Mouse (Mus musculus): Measurements from ENCODE around the gene Med13. TPM values are rescaled to one million over a fixed set of nuclear protein-coding genes. Genes with fewer than 3 reads are reported as not detected.
"Not testable (repeated sequence)": the region's sequence is repeated elsewhere in the genome, so short reads cannot be mapped to it uniquely, and the experiment has no call there.

Med13 gene
- polyA plus RNA-seq, 1 experiment from 2014 or later, result 15.5 TPM

- Histone ChIP-seq H3K27me3 (ENCODE audit: control insufficient read depth, insufficient read depth, low read length) (no peaks in the 10 kb centered on the region), H3K27ac (ENCODE audit: low read depth, low read length) (no peak overlapping the region), H3K4me3 (ENCODE audit: low read depth, low read length) (no peak overlapping the region), H3K4me2 (ENCODE audit: low read depth, low read length, severe bottlenecking) (no peak overlapping the region), H3K9ac (ENCODE audit: low read length) (no peak overlapping the region), H3K4me1 (replicated peaks; ENCODE audit: control insufficient read depth, insufficient read depth, low read length) (no peaks in the 10 kb centered on the region), H3K9me3 (ENCODE audit: control insufficient read depth, low read length) (no peaks in the 10 kb centered on the region), H3K36me3 (ENCODE audit: control insufficient read depth, insufficient read depth, low read length) (no peaks in the 10 kb centered on the region)
- ATAC-seq (replicated peaks; ENCODE audit: low FRiP score) (no peak), DNase-seq (ENCODE audit: low spot score) (no peak)
- 96% methylated on average over 1 of the region's 1 CpGs for WGBS
Observed at GRCm38 (mm10) chr11:86350636-86351138, 6.7 kb downstream of the Med13 start.

GRCm38 (mm10) chr11:86349325-86349724 lies 8.1 kb downstream of the Med13 start:
- no peaks in the 10 kb centered on the region for H3K4me1 ChIP-seq (replicated peaks; ENCODE audit: control insufficient read depth, insufficient read depth, low read length)
- H3K4me2 ChIP-seq (ENCODE audit: low read depth, low read length, severe bottlenecking), result no peak overlapping the region
- H3K9me3 ChIP-seq (ENCODE audit: control insufficient read depth, low read length), result no peaks in the 10 kb centered on the region
- 77% methylated on average over 2 of the region's 2 CpGs for WGBS
- no peak overlapping the region for H3K9ac ChIP-seq (ENCODE audit: low read length)
- H3K27ac ChIP-seq (ENCODE audit: low read depth, low read length), result no peak overlapping the region
- ATAC-seq (replicated peaks; ENCODE audit: low FRiP score) (no peak), DNase-seq (ENCODE audit: low spot score) (no peak)
- no peak overlapping the region for H3K4me3 ChIP-seq (ENCODE audit: low read depth, low read length)
- H3K27me3 ChIP-seq (ENCODE audit: control insufficient read depth, insufficient read depth, low read length), result no peaks in the 10 kb centered on the region
- H3K36me3 ChIP-seq (ENCODE audit: control insufficient read depth, insufficient read depth, low read length), result no peaks in the 10 kb centered on the region

DNA sequence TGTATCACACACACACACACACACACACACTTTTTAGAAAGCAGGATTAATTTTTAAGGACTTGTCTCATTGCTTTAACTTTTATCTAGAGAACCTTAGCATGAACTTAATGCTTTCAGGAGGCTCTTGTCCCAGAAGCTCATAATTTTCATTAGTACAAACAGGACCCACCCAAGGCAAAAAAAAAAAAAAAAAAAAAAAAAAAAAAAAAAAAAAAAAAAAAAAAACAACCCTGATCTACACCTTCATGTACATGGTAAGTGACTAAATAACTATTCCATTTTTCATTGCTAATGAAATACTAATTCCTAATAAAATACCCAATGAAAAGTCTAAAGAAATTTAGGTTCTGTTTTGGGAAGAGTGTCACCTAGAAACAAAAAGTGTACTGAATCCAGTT lies 8.5 kb downstream of the Med13 start:
- no peak overlapping the region for H3K9ac ChIP-seq (ENCODE audit: low read length)
- H3K27me3 ChIP-seq (ENCODE audit: control insufficient read depth, insufficient read depth, low read length), result no peaks in the 10 kb centered on the region
- H3K4me1 ChIP-seq (replicated peaks; ENCODE audit: control insufficient read depth, insufficient read depth, low read length), result no peaks in the 10 kb centered on the region
- no peak overlapping the region for H3K4me2 ChIP-seq (ENCODE audit: low read depth, low read length, severe bottlenecking)
- DNase-seq (ENCODE audit: low spot score) (no peak), ATAC-seq (replicated peaks; ENCODE audit: low FRiP score) (no peak)
- H3K27ac ChIP-seq (ENCODE audit: low read depth, low read length), result no peak overlapping the region
- no peak overlapping the region for H3K4me3 ChIP-seq (ENCODE audit: low read depth, low read length)
- H3K36me3 ChIP-seq (ENCODE audit: control insufficient read depth, insufficient read depth, low read length), result no peaks in the 10 kb centered on the region
- H3K9me3 ChIP-seq (ENCODE audit: control insufficient read depth, low read length), result no peaks in the 10 kb centered on the region

DNA sequence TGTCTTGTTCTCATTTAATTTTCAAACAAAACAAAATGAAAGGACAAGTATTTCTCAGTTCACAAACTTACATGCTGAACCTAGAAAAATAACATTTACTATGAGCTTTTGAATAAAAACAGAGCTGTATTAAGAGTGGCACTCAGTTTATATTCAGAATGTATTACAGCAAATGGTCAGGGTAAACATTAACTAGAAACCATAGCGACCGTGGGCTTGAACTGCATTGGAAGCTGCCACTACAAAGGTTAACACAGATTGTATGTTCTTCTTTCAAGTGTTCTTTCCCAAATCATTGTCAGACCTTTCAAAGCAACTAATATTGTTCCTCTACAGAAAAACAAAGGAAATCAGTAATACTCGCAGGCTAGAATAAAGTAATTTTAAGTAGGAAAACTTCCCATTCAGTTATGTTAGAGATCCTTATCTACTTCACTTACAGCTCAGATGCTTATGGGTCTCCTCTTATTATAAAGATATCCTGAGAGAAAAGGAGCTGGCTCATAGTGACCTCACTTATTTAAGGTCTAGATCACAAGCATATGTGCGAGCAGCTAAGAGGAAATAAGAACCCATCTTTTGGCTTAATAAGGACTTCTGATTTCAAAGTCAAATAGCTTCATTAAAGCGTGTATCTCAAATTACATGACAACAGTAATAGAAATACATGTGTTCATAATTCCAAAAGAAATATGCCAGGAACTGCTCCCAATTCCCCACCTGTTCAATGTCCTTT lies 9.8 kb downstream of the Med13 start:
- H3K9ac ChIP-seq (ENCODE audit: low read length), result no peak overlapping the region
- no peak for DNase-seq (ENCODE audit: low spot score)
- ATAC-seq (replicated peaks; ENCODE audit: low FRiP score), result no peak
- H3K36me3 ChIP-seq (ENCODE audit: control insufficient read depth, insufficient read depth, low read length), result no peaks in the 10 kb centered on the region
- H3K27ac ChIP-seq (ENCODE audit: low read depth, low read length), result no peak overlapping the region
- WGBS, result 90% methylated on average over 5 of the region's 5 CpGs
- H3K27me3 ChIP-seq (ENCODE audit: control insufficient read depth, insufficient read depth, low read length), result no peaks in the 10 kb centered on the region
- no peak overlapping the region for H3K4me2 ChIP-seq (ENCODE audit: low read depth, low read length, severe bottlenecking)
- H3K9me3 ChIP-seq (ENCODE audit: control insufficient read depth, low read length), result no peaks in the 10 kb centered on the region
- no peaks in the 10 kb centered on the region for H3K4me1 ChIP-seq (replicated peaks; ENCODE audit: control insufficient read depth, insufficient read depth, low read length)
- H3K4me3 ChIP-seq (ENCODE audit: low read depth, low read length), result no peak overlapping the region

GRCm38 (mm10) chr11:86346525-86346924 lies 10.9 kb downstream of the Med13 start:
- no peak for DNase-seq (ENCODE audit: low spot score)
- no peaks in the 10 kb centered on the region for H3K36me3 ChIP-seq (ENCODE audit: control insufficient read depth, insufficient read depth, low read length)
- no peaks in the 10 kb centered on the region for H3K9me3 ChIP-seq (ENCODE audit: control insufficient read depth, low read length)

GRCm38 (mm10) chr11:86344940-86345339 lies 12.5 kb downstream of the Med13 start:
- not testable (repeated sequence) for H3K9ac ChIP-seq (ENCODE audit: low read length); H3K4me1 ChIP-seq (replicated peaks; ENCODE audit: control insufficient read depth, insufficient read depth, low read length); H3K4me3 ChIP-seq (ENCODE audit: low read depth, low read length); H3K9me3 ChIP-seq (ENCODE audit: control insufficient read depth, low read length); ATAC-seq (replicated peaks; ENCODE audit: low FRiP score); H3K27me3 ChIP-seq (ENCODE audit: control insufficient read depth, insufficient read depth, low read length); H3K4me2 ChIP-seq (ENCODE audit: low read depth, low read length, severe bottlenecking); DNase-seq (ENCODE audit: low spot score); H3K36me3 ChIP-seq (ENCODE audit: control insufficient read depth, insufficient read depth, low read length); H3K27ac ChIP-seq (ENCODE audit: low read depth, low read length)
- WGBS, result 88% methylated on average over 1 of the region's 1 CpGs

More at GRCm38 (mm10) chr11:86346525-86346924, 10.9 kb downstream of the Med13 start:
- H3K9ac ChIP-seq (ENCODE audit: low read length), result no peak overlapping the region
- H3K4me3 ChIP-seq (ENCODE audit: low read depth, low read length), result no peak overlapping the region
- H3K4me1 ChIP-seq (replicated peaks; ENCODE audit: control insufficient read depth, insufficient read depth, low read length), result no peaks in the 10 kb centered on the region
- H3K27ac ChIP-seq (ENCODE audit: low read depth, low read length), result no peak overlapping the region
- H3K4me2 ChIP-seq (ENCODE audit: low read depth, low read length, severe bottlenecking), result no peak overlapping the region
- 91% methylated on average over 3 of the region's 3 CpGs for WGBS
- no peak for ATAC-seq (replicated peaks; ENCODE audit: low FRiP score)
- H3K27me3 ChIP-seq (ENCODE audit: control insufficient read depth, insufficient read depth, low read length), result no peaks in the 10 kb centered on the region

DNA sequence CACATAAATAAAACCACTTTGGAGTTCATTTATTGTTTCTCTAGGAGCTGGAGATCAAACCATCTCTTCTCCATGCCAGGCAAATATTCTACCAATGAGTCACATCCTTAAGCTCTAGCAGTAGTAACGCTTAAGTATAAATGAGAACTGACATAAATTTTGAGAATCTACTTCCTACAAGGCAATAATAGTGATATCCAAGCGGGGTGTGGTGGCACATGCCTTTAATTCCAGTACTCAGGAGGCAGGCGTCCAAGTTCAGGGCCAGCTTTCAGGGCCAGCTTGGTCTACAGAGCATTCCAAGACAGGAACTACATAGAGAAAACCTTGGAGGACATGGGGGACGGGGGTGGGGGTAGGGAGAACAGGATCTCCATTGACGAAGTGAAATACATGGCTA lies 33.2 kb downstream of the Med13 start:
- H3K4me2 ChIP-seq (ENCODE audit: low read depth, low read length, severe bottlenecking), result no peak overlapping the region
- no peaks in the 10 kb centered on the region for H3K27me3 ChIP-seq (ENCODE audit: control insufficient read depth, insufficient read depth, low read length)
- no peaks in the 10 kb centered on the region for H3K9me3 ChIP-seq (ENCODE audit: control insufficient read depth, low read length)
- no peak overlapping the region for H3K4me3 ChIP-seq (ENCODE audit: low read depth, low read length)
- WGBS, result 92% methylated on average over 5 of the region's 5 CpGs
- H3K4me1 ChIP-seq (replicated peaks; ENCODE audit: control insufficient read depth, insufficient read depth, low read length), result no peaks in the 10 kb centered on the region
- H3K9ac ChIP-seq (ENCODE audit: low read length), result no peak overlapping the region
- ATAC-seq (replicated peaks; ENCODE audit: low FRiP score) (no peak), DNase-seq (ENCODE audit: low spot score) (no peak)
- H3K36me3 ChIP-seq (ENCODE audit: control insufficient read depth, insufficient read depth, low read length), result peaks cover 6% of the 10 kb centered on the region; the same call in 1 of the 2 replicates
- no peak overlapping the region for H3K27ac ChIP-seq (ENCODE audit: low read depth, low read length)

GRCm38 (mm10) chr11:86314992-86315391 lies 42.4 kb downstream of the Med13 start:
- 85% methylated on average over 3 of the region's 3 CpGs for WGBS
- not testable (repeated sequence) for ATAC-seq (replicated peaks; ENCODE audit: low FRiP score); H3K4me3 ChIP-seq (ENCODE audit: low read depth, low read length); H3K27ac ChIP-seq (ENCODE audit: low read depth, low read length); H3K9me3 ChIP-seq (ENCODE audit: control insufficient read depth, low read length); H3K36me3 ChIP-seq (ENCODE audit: control insufficient read depth, insufficient read depth, low read length); H3K4me1 ChIP-seq (replicated peaks; ENCODE audit: control insufficient read depth, insufficient read depth, low read length); DNase-seq (ENCODE audit: low spot score); H3K27me3 ChIP-seq (ENCODE audit: control insufficient read depth, insufficient read depth, low read length); H3K9ac ChIP-seq (ENCODE audit: low read length); H3K4me2 ChIP-seq (ENCODE audit: low read depth, low read length, severe bottlenecking)

DNA sequence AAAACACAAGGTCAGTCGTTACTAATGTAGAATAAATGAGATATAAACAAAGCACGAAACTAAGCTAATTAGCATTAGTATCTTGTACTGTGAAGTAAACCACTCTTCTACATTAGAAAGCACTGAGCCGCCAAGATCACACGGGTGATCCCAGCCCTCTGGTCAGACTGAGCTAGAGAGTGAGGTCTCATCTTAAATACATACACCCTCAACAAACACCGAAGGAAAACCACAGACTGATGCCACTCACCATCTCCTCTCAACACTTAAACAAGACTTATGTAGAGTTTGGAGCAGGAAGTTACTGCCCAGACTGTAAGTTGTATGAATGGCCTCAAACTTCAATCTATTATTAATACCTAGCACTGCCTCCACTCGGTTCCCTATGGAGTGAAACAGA lies 47.1 kb downstream of the Med13 start:
- Histone ChIP-seq H3K27me3 (ENCODE audit: control insufficient read depth, insufficient read depth, low read length) (no peaks in the 10 kb centered on the region), H3K9ac (ENCODE audit: low read length) (no peak overlapping the region), H3K36me3 (ENCODE audit: control insufficient read depth, insufficient read depth, low read length) (no peaks in the 10 kb centered on the region), H3K27ac (ENCODE audit: low read depth, low read length) (no peak overlapping the region), H3K9me3 (ENCODE audit: control insufficient read depth, low read length) (no peaks in the 10 kb centered on the region), H3K4me1 (replicated peaks; ENCODE audit: control insufficient read depth, insufficient read depth, low read length) (no peaks in the 10 kb centered on the region), H3K4me2 (ENCODE audit: low read depth, low read length, severe bottlenecking) (no peak overlapping the region), H3K4me3 (ENCODE audit: low read depth, low read length) (no peak overlapping the region)
- no peak for DNase-seq (ENCODE audit: low spot score)
- WGBS, result 82% methylated on average over 6 of the region's 6 CpGs
- no peak for ATAC-seq (replicated peaks; ENCODE audit: low FRiP score)

Measured in forebrain, embryonic 11.5 days (tissue).